Mouse (Mus musculus) ES-E14 (cell line): Measurements from ENCODE around the gene Tfpi. TPM values are rescaled to one million over a fixed set of nuclear protein-coding genes. Genes with fewer than 3 reads are reported as not detected.

Experiments used
- DNase-seq: peaks from one replicate; pipeline ENCODE4 v3.0.0-alpha.2; 2013; ENCODE audit warnings: low read depth, low spot score
- H3K27ac ChIP-seq: 2 replicates; pipeline ENCODE4 v1.5.1; 2012; ENCODE audit warnings: low read depth, mild to moderate bottlenecking, low read length, moderate library complexity, mixed read lengths; ENCODE audit not compliant: poor library complexity, insufficient read depth, severe bottlenecking
- H3K36me3 ChIP-seq: 2 replicates; pipeline ENCODE4 v1.6.1; 2012; ENCODE audit warnings: mild to moderate bottlenecking, low read length, moderate library complexity, mixed read lengths; ENCODE audit not compliant: control insufficient read depth, poor library complexity, insufficient read depth, severe bottlenecking
- H3K4me1 ChIP-seq, 2 experiments: fragments of 150-350 bp in 1 of 2; sonication (generic) in 1 of 2; 2 replicates each; pipeline ENCODE4 v1.6.1; 2012; ENCODE audit warnings: low read length in 2 of 2, mild to moderate bottlenecking in 1 of 2, mixed read lengths in 1 of 2; ENCODE audit not compliant: control insufficient read depth in 2 of 2, insufficient read depth in 2 of 2, poor library complexity in 1 of 2
- H3K4me3 ChIP-seq, 2 experiments: fragments of 150-350 bp in 1 of 2; sonication (generic) in 1 of 2; 2 replicates each; pipeline ENCODE4 v1.5.1; 2012; ENCODE audit warnings: low read length in 2 of 2, low read depth in 1 of 2, mild to moderate bottlenecking in 1 of 2, mixed read lengths in 1 of 2; ENCODE audit not compliant: insufficient read depth in 1 of 2, poor library complexity in 1 of 2, severe bottlenecking in 1 of 2
- H3K9ac ChIP-seq: 2 replicates; pipeline ENCODE4 v1.6.1; 2012; ENCODE audit warnings: low read depth, mild to moderate bottlenecking, low read length, mixed read lengths; ENCODE audit not compliant: poor library complexity, insufficient read depth, severe bottlenecking
- H3K9me3 ChIP-seq: fragments of 150-350 bp; sonication (generic); 2 replicates; pipeline ENCODE4 v1.6.1; 2012; ENCODE audit warnings: low read depth, mild to moderate bottlenecking, low read length; ENCODE audit not compliant: control insufficient read depth, insufficient read depth
- CHD2 ChIP-seq: IDR thresholded peaks from 2 replicates; pipeline ENCODE4 v1.6.1; 2014; ENCODE audit warnings: mild to moderate bottlenecking, low read depth, low read length, inconsistent platforms
- HCFC1 ChIP-seq: IDR thresholded peaks from 2 replicates; pipeline ENCODE4 v1.6.1; 2012; ENCODE audit warnings: low read length, inconsistent platforms, borderline replicate concordance; ENCODE audit not compliant: insufficient read depth
- MAFK ChIP-seq: IDR thresholded peaks from 2 replicates; pipeline ENCODE4 v1.6.1; 2014; ENCODE audit warnings: mild to moderate bottlenecking, low read depth, low read length, inconsistent platforms; ENCODE audit not compliant: insufficient read depth
- ZC3H11A ChIP-seq: IDR thresholded peaks from 2 replicates; pipeline ENCODE4 v1.6.1; 2012; ENCODE audit warnings: low read depth, mild to moderate bottlenecking, inconsistent platforms, low read length, borderline replicate concordance
- ZNF384 ChIP-seq: IDR thresholded peaks from 2 replicates; pipeline ENCODE4 v1.6.1; 2012; ENCODE audit warnings: low read depth, low read length, inconsistent platforms
- in situ Hi-C, 2 experiments: fragments of 600-800 bp; cut with MboI; formaldehyde crosslinking; loops; one replicate each; pipeline ENCODE4 v1.15.1; 2025; ENCODE audit warnings: low sequenced_read_pairs in 2 of 2, inconsistent platforms in 1 of 2; ENCODE audit not compliant: unreplicated experiment in 2 of 2
- total RNA-seq: library from RNA; depleted of rRNA; stranded (reverse); fragments of 300-350 nt; gene quantifications from 2 replicates; pipeline ENCODE4 v1.2.3, GENCODE M21; 2012; rRNA removed

Tfpi gene
- 80.4 and 110 TPM in 2 replicates for total RNA-seq

GRCm38 (mm10) chr2:84476577-84476976 lies at the start of gene Tfpi:
Tfpi (minus strand) TSS chr2:84476775.
- peak within 1 kb of the TSS; percentile 8; the same call in 1 of the 2 replicates for H3K27ac ChIP-seq
- DNase-seq: no peak
- no peak for TF ChIP-seq ZC3H11A
- TF ChIP-seq ZNF384: no peak
- TF ChIP-seq HCFC1: peak; percentile 85
- TF ChIP-seq CHD2: no peak
- TF ChIP-seq MAFK: no peak

GRCm38 (mm10) chr2:84526221-84526620 lies 49.6 kb upstream of the Tfpi start:
- no peak for TF ChIP-seq ZC3H11A
- TF ChIP-seq MAFK: no peak
- no peak for TF ChIP-seq CHD2
- no peak for TF ChIP-seq HCFC1
- TF ChIP-seq ZNF384: no peak
- Histone ChIP-seq H3K4me3 (no peak overlapping the region), H3K4me1 (peaks cover 0 to 2% of the 10 kb centered on the region in 2 experiments; a peak in 2 of 4 replicates), H3K9me3 (no peaks in the 10 kb centered on the region), H3K27ac (no peak overlapping the region), H3K36me3 (no peaks in the 10 kb centered on the region), H3K9ac (no peak overlapping the region)
- DNase-seq: no peak
- in situ Hi-C loops: no loop called here

More at GRCm38 (mm10) chr2:84476577-84476976, at the start of gene Tfpi:
- H3K4me1 ChIP-seq: peaks cover 7 to 19% of the 10 kb centered on the region in 2 experiments
- in situ Hi-C loops: no loop called here
- no peaks in the 10 kb centered on the region for H3K9me3 ChIP-seq
- peak within 1 kb of the TSS; percentile 45 to 58 for H3K4me3 ChIP-seq
- H3K9ac ChIP-seq: peak within 1 kb of the TSS; percentile 42; the same call in 1 of the 2 replicates
- H3K36me3 ChIP-seq: no peaks in the 10 kb centered on the region

- H3K4me1 ChIP-seq: peaks cover 0 to 2% of the 10 kb centered on the region in 2 experiments; a peak in 2 of 4 replicates
- H3K27ac ChIP-seq: no peak overlapping the region
- H3K9ac ChIP-seq: no peak overlapping the region
- H3K9me3 ChIP-seq: no peaks in the 10 kb centered on the region
- no peak overlapping the region for H3K4me3 ChIP-seq
- TF ChIP-seq MAFK: no peak
- no peak for TF ChIP-seq CHD2
- no peak for TF ChIP-seq HCFC1
- TF ChIP-seq ZC3H11A: no peak
- no peak for TF ChIP-seq ZNF384
- DNase-seq: no peak
- in situ Hi-C loops: no loop called here
- no peaks in the 10 kb centered on the region for H3K36me3 ChIP-seq
These were observed 49.2 kb upstream of the Tfpi start for GRCm38 (mm10) chr2:84525806-84526205.

- in situ Hi-C loops: no loop called here
These were observed 48.5 kb upstream of the Tfpi start for GRCm38 (mm10) chr2:84525047-84525446.

More at GRCm38 (mm10) chr2:84525047-84525446, 48.5 kb upstream of the Tfpi start:
- Histone ChIP-seq H3K9ac (no peak overlapping the region), H3K4me1 (peaks cover 0 to 2% of the 10 kb centered on the region in 2 experiments; a peak in 3 of 4 replicates), H3K4me3 (no peak overlapping the region), H3K36me3 (no peaks in the 10 kb centered on the region), H3K9me3 (no peaks in the 10 kb centered on the region), H3K27ac (no peak overlapping the region)
- no peak for DNase-seq
- TF ChIP-seq CHD2 (no peak), HCFC1 (no peak), ZC3H11A (no peak), ZNF384 (no peak), MAFK (no peak)
